Mouse (Mus musculus) heart, embryonic 14.5 days (tissue): ENCODE data around the gene Mfsd6. TPM values are rescaled to one million over a fixed set of nuclear protein-coding genes. Genes with fewer than 3 reads are reported as not detected.
A peak's percentile ranks its signal among the peaks of the same experiment; 100 is the strongest.

Experiments used
- ATAC-seq: fragments of 200-750 bp; cut with Nextera tagmentation; 2 replicates; pipeline ENCODE4 v1.8.0; 2017; ENCODE audit warnings: low read depth, moderate TSS enrichment; ENCODE audit not compliant: insufficient number of reproducible peaks, insufficient read depth, low FRiP score
- H3K27ac ChIP-seq, 2 experiments: fragments of 200-500 bp in 1 of 2; fragments of 300-500 bp in 1 of 2; sonication (generic) in 1 of 2; replicated peaks in 1 of 2; 2 replicates each; pipeline ENCODE4 v1.5.1; 2012 to 2014; ENCODE audit warnings: low read depth in 2 of 2, low read length in 2 of 2, control low read depth in 1 of 2, mild to moderate bottlenecking in 1 of 2, mixed read lengths in 1 of 2; ENCODE audit not compliant: control insufficient read depth in 1 of 2, insufficient read depth in 1 of 2
- H3K27me3 ChIP-seq: fragments of 300-500 bp; sonication (generic); 2 replicates; pipeline ENCODE4 v1.6.1; 2014; ENCODE audit warnings: mild to moderate bottlenecking, low read length, control low read depth; ENCODE audit not compliant: control insufficient read depth, insufficient read depth
- H3K36me3 ChIP-seq: fragments of 300-500 bp; sonication (generic); 2 replicates; pipeline ENCODE4 v1.6.1; 2014; ENCODE audit warnings: mild to moderate bottlenecking, control low read depth, low read length, mixed read lengths; ENCODE audit not compliant: control insufficient read depth, insufficient read depth
- H3K4me1 ChIP-seq, 2 experiments: fragments of 200-500 bp in 1 of 2; fragments of 300-500 bp in 1 of 2; sonication (generic) in 1 of 2; 2 replicates each; pipeline ENCODE4 v1.6.1; 2012 to 2014; ENCODE audit warnings: low read length in 2 of 2, control low read depth in 1 of 2, mixed read lengths in 1 of 2; ENCODE audit not compliant: control insufficient read depth in 2 of 2, insufficient read depth in 2 of 2
- H3K4me2 ChIP-seq: fragments of 300-500 bp; sonication (generic); 2 replicates; pipeline ENCODE4 v1.6.1; 2014; ENCODE audit warnings: mild to moderate bottlenecking, low read length
- H3K4me3 ChIP-seq, 2 experiments: fragments of 200-500 bp in 1 of 2; fragments of 300-500 bp in 1 of 2; sonication (generic) in 1 of 2; 2 replicates each; pipeline ENCODE4 v1.5.1; 2012 to 2014; ENCODE audit warnings: low read length in 2 of 2, mild to moderate bottlenecking in 2 of 2, control low read depth in 1 of 2, low read depth in 1 of 2, moderate library complexity in 1 of 2; ENCODE audit not compliant: control insufficient read depth in 1 of 2, insufficient read depth in 1 of 2
- H3K9ac ChIP-seq: fragments of 300-500 bp; sonication (generic); 2 replicates; pipeline ENCODE4 v1.6.1; 2014; ENCODE audit warnings: mild to moderate bottlenecking, low read length
- H3K9me3 ChIP-seq: fragments of 300-500 bp; sonication (generic); 2 replicates; pipeline ENCODE4 v1.6.1; 2016; ENCODE audit warnings: low read length, control low read depth; ENCODE audit not compliant: control insufficient read depth
- WGBS: fragments of 180-500 bp; shearing (Covaris S2); extraction: QIAGEN DNeasy Blood & Tissue Kit; methylation state at CpG from one replicate; pipeline ENCODE4 v1.1.7; 2014; 5-methylcytosine and 5-hydroxymethylcytosine counted together
- polyA plus RNA-seq: library from polyadenylated mRNA; unstranded; fragments of >200 nt; fragmentation: Nextera tagmentation; extraction: Ambion mirVana; gene quantifications from 2 replicates; pipeline ENCODE4 v1.2.1, GENCODE M21; 2014

Mfsd6 gene
- polyA plus RNA-seq, 1 experiment from 2014 or later, result 5.7 TPM

- WGBS, result 65% methylated on average over 4 of the region's 4 CpGs
- H3K4me1 ChIP-seq, result peaks cover 3 to 15% of the 10 kb centered on the region in 2 experiments
- no peaks in the 10 kb centered on the region for H3K27me3 ChIP-seq
- no peak overlapping the region for H3K27ac ChIP-seq
- H3K4me3 ChIP-seq, result no peak overlapping the region
- peaks cover 6% of the 10 kb centered on the region; the same call in 1 of the 2 replicates for H3K36me3 ChIP-seq
- H3K9ac ChIP-seq, result no peak overlapping the region
- no peaks in the 10 kb centered on the region for H3K9me3 ChIP-seq
- no peak overlapping the region for H3K4me2 ChIP-seq
- no peak for ATAC-seq
Measured at GRCm38 (mm10) chr1:52655153-52655552, 72.1 kb downstream of the Mfsd6 start.

GRCm38 (mm10) chr1:52653366-52653765 lies 73.9 kb downstream of the Mfsd6 start:
- Histone ChIP-seq H3K4me1 (peaks cover 3 to 15% of the 10 kb centered on the region in 2 experiments), H3K27me3 (no peaks in the 10 kb centered on the region), H3K27ac (peak overlapping the region; percentile 44 to 53; a peak in 3 of 4 replicates), H3K36me3 (peaks cover 20% of the 10 kb centered on the region), H3K4me2 (no peak overlapping the region), H3K4me3 (no peak overlapping the region), H3K9ac (no peak overlapping the region), H3K9me3 (no peaks in the 10 kb centered on the region)
- 72% methylated on average over 1 of the region's 1 CpGs for WGBS
- ATAC-seq, result no peak

GRCm38 (mm10) chr1:52652601-52653253 lies 74.5 kb downstream of the Mfsd6 start:
- ATAC-seq, result no peak; the same call in 1 of the 2 replicates
- Histone ChIP-seq H3K36me3 (peaks cover 15% of the 10 kb centered on the region), H3K4me3 (no peak overlapping the region), H3K9ac (no peak overlapping the region), H3K9me3 (no peaks in the 10 kb centered on the region), H3K27ac (peak overlapping the region; percentile 44 to 53; a peak in 3 of 4 replicates), H3K4me1 (peaks cover 3 to 15% of the 10 kb centered on the region in 2 experiments), H3K27me3 (no peaks in the 10 kb centered on the region), H3K4me2 (no peak overlapping the region)
- 19% methylated on average over 3 of the region's 3 CpGs for WGBS

- no peaks in the 10 kb centered on the region for H3K27me3 ChIP-seq
- WGBS, result 69% methylated on average over 5 of the region's 5 CpGs
- no peak for ATAC-seq
- peaks cover 3 to 15% of the 10 kb centered on the region in 2 experiments for H3K4me1 ChIP-seq
- no peak overlapping the region for H3K9ac ChIP-seq
- no peaks in the 10 kb centered on the region for H3K9me3 ChIP-seq
- H3K27ac ChIP-seq, result no peak overlapping the region
- H3K36me3 ChIP-seq, result peaks cover 30% of the 10 kb centered on the region
- no peak overlapping the region for H3K4me3 ChIP-seq
- H3K4me2 ChIP-seq, result no peak overlapping the region
Measured at GRCm38 (mm10) chr1:52650066-52650465, 77.2 kb downstream of the Mfsd6 start.

- no peak overlapping the region for H3K4me3 ChIP-seq
- peaks cover 31% of the 10 kb centered on the region for H3K36me3 ChIP-seq
- peaks cover 3 to 15% of the 10 kb centered on the region in 2 experiments for H3K4me1 ChIP-seq
- no peak overlapping the region for H3K4me2 ChIP-seq
- H3K27ac ChIP-seq, result no peak overlapping the region
- no peaks in the 10 kb centered on the region for H3K27me3 ChIP-seq
- H3K9ac ChIP-seq, result no peak overlapping the region; the same call in 1 of the 2 replicates
- H3K9me3 ChIP-seq, result no peaks in the 10 kb centered on the region
- 71% methylated on average over 11 of the region's 11 CpGs for WGBS
- ATAC-seq, result no peak
Measured at GRCm38 (mm10) chr1:52648153-52649027, 78.9 kb downstream of the Mfsd6 start.

- Histone ChIP-seq H3K9ac (no peak overlapping the region), H3K27me3 (no peaks in the 10 kb centered on the region), H3K4me1 (no peaks in the 10 kb centered on the region), H3K9me3 (no peaks in the 10 kb centered on the region), H3K4me2 (no peak overlapping the region), H3K4me3 (no peak overlapping the region), H3K27ac (no peak overlapping the region), H3K36me3 (peaks cover 39% of the 10 kb centered on the region)
- ATAC-seq, result no peak
- WGBS, result 77% methylated on average over 4 of the region's 4 CpGs
Measured at GRCm38 (mm10) chr1:52640736-52641135, 86.5 kb downstream of the Mfsd6 start.

GRCm38 (mm10) chr1:52640266-52640665 lies 87.0 kb downstream of the Mfsd6 start:
- Histone ChIP-seq H3K27me3 (no peaks in the 10 kb centered on the region), H3K4me1 (no peaks in the 10 kb centered on the region), H3K36me3 (peaks cover 35% of the 10 kb centered on the region), H3K9ac (no peak overlapping the region), H3K4me3 (no peak overlapping the region), H3K4me2 (no peak overlapping the region), H3K9me3 (no peaks in the 10 kb centered on the region), H3K27ac (no peak overlapping the region)
- WGBS, result 46% methylated on average over 6 of the region's 6 CpGs
- ATAC-seq, result no peak
